Mouse (Mus musculus) erythroblast, embryonic 14.5 days (primary cell): Measurements from ENCODE around the gene Arhgap15. TPM values are rescaled to one million over a fixed set of nuclear protein-coding genes. Genes with fewer than 3 reads are reported as not detected.

Experiments
- H3K27me3 ChIP-seq: 2 replicates; pipeline ENCODE4 v1.6.1; 2012; ENCODE audit warnings: inconsistent platforms; ENCODE audit not compliant: control insufficient read depth
- H3K36me3 ChIP-seq: 2 replicates; pipeline ENCODE4 v1.6.1; 2012; ENCODE audit warnings: mild to moderate bottlenecking, inconsistent platforms; ENCODE audit not compliant: control insufficient read depth
- H3K4me1 ChIP-seq: 2 replicates; pipeline ENCODE4 v1.6.1; 2012; ENCODE audit warnings: inconsistent platforms; ENCODE audit not compliant: control insufficient read depth
- H3K4me3 ChIP-seq: replicated peaks from 2 replicates; pipeline ENCODE3; 2012; ENCODE audit warnings: moderate library complexity, mild to moderate bottlenecking, inconsistent platforms
- H3K9me3 ChIP-seq: 2 replicates; pipeline ENCODE4 v1.6.1; 2012; ENCODE audit warnings: low read length, inconsistent platforms, mixed read lengths; ENCODE audit not compliant: control insufficient read depth
- GATA1 ChIP-seq: IDR thresholded peaks from 2 replicates; pipeline ENCODE4 v1.6.1; 2012; ENCODE audit warnings: low read length, inconsistent platforms, mixed read lengths
- TAL1 ChIP-seq: IDR thresholded peaks from 3 replicates; pipeline ENCODE4 v1.6.1; 2012; ENCODE audit warnings: low read length, inconsistent platforms, mixed read lengths
- polyA plus RNA-seq: library from polyadenylated mRNA; stranded (reverse); fragments of >175 nt; gene quantifications from 2 replicates; pipeline ENCODE4 v1.2.3, GENCODE M21; 2012

The Arhgap15 gene
- polyA plus RNA-seq, 1 experiment = 0.02 TPM

- Histone ChIP-seq H3K4me1 (peaks cover 16% of the 10 kb centered on the region), H3K36me3 (no peaks in the 10 kb centered on the region), H3K27me3 (no peaks in the 10 kb centered on the region), H3K9me3 (no peaks in the 10 kb centered on the region), H3K4me3 (no peak overlapping the region)
- TF ChIP-seq TAL1 = no peak
- no peak for TF ChIP-seq GATA1
These were observed 560.5 kb downstream of the Arhgap15 start for GRCm38 (mm10) chr2:44309124-44309523.

DNA sequence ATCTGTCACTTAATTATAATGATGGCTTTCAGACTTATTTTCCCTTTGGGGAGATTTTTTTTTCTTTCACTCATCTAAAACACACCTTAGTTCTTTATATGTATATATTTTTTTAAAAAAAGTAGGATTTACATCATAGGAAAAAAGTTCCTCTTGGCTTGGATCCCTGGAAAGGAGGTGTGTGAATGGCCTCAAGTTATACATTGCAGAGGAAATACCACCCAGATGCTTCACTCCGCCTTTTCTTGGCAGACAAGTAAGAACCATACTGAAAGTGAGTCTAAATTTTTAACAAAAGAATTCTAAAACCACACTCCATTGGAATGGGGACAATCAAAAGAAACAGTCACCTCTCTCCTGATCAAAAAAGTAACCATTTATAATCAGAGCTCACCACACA lies 560.9 kb downstream of the Arhgap15 start:
- no peaks in the 10 kb centered on the region for H3K27me3 ChIP-seq
- no peaks in the 10 kb centered on the region for H3K36me3 ChIP-seq
- H3K4me3 ChIP-seq = no peak overlapping the region
- no peaks in the 10 kb centered on the region for H3K9me3 ChIP-seq
- H3K4me1 ChIP-seq = peaks cover 18% of the 10 kb centered on the region
- TF ChIP-seq TAL1 (no peak), GATA1 (no peak)

DNA sequence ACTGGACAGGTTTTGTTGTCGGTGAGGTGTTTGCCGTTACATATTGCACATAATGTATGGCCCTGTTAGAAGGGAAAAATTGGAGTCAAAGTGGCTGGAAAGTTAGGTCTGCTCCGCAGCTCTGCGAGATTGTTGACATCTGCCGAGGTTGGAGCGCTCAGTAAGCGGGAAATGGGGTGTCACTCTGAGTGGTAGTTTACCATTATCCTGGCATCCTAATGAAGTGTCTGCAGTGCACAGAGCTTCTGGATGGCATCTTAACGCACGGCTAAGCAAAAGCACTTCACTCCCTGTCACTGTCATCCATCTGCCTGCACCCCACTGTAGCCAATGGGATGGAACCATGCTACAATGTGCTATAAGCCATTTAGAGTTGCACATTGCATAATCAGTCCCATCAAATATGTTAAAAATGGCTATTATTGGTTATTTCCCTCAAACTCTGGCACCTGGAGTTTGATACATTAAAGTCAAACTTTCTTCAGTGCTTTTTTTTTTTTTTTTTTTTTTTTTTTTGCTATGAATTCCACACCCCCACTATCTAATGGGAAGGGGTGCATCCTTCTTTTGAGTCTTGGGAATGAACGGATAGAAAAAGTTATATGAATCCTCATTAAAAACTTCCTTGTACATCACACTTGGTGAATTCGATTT lies 561.6 kb downstream of the Arhgap15 start:
- H3K9me3 ChIP-seq = no peaks in the 10 kb centered on the region
- no peaks in the 10 kb centered on the region for H3K36me3 ChIP-seq
- H3K4me3 ChIP-seq = no peak overlapping the region
- no peaks in the 10 kb centered on the region for H3K27me3 ChIP-seq
- peaks cover 20% of the 10 kb centered on the region for H3K4me1 ChIP-seq
- no peak for TF ChIP-seq TAL1
- TF ChIP-seq GATA1 = no peak

DNA sequence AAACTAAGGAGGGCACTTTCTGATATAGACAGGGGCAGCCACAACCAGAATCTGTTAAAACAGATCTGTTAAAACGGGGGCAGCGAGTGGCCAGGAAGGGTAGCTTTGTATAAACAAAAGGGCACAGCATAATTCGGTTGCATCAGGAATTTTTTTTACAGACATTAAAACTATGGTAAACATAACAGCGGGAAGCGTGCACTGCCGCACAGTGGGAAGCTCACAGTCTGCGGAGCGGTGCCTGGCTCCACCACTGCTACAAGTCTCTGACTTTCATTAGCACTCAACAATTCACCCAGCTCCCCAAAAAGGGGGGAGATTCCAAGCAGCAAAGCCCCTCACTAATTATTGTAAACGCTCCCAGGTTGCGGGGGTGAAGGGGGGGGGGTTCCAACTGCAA lies 562.6 kb downstream of the Arhgap15 start:
- Histone ChIP-seq H3K4me1 (peaks cover 20% of the 10 kb centered on the region), H3K4me3 (no peak overlapping the region), H3K9me3 (no peaks in the 10 kb centered on the region), H3K27me3 (no peaks in the 10 kb centered on the region), H3K36me3 (no peaks in the 10 kb centered on the region)
- no peak for TF ChIP-seq GATA1
- no peak for TF ChIP-seq TAL1

DNA sequence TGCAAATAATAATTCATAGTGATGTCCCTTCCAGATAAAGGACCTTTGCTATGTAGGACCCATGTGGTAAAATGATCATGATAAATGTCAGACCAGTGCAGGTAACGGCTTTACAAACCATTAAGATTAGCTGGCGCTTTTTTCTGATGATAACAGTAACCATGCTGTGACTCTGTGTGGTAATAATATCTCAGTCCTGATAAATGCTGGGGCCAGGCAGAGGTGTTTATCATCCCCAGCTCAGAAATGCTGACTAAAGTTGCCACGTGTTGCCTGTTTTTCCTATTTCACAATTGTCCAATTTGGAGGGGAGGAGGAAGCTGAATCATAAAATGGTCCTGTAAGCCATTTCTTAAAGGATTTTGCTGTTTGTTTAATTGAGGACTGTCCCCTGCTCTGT lies 564.9 kb downstream of the Arhgap15 start:
- Histone ChIP-seq H3K4me3 (no peak overlapping the region), H3K4me1 (peaks cover 19% of the 10 kb centered on the region), H3K27me3 (no peaks in the 10 kb centered on the region), H3K9me3 (no peaks in the 10 kb centered on the region), H3K36me3 (no peaks in the 10 kb centered on the region)
- TF ChIP-seq TAL1 (no peak), GATA1 (no peak)

DNA sequence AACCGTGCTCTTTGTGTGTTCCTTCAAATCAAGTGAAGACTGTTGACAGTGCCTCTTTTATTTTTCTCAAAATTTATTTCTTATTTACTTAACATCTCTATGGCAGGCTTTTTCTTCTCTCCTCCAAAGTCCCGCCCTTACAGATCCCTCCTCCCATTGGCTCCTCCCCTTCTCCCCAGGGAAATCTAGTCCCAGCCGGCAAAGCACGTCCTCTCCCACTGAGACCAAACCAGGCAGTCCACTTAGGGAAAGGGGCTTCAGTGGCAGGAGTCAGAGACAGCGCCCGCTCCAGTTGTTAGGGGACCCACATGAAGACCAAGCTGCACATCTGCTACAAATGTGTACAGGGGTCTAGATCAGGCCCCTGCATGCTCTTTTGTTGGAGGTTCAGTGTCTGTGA lies 569.8 kb downstream of the Arhgap15 start:
- TF ChIP-seq TAL1 (no peak), GATA1 (no peak)
- Histone ChIP-seq H3K9me3 (no peaks in the 10 kb centered on the region), H3K4me1 (peaks cover 8% of the 10 kb centered on the region), H3K4me3 (no peak overlapping the region), H3K36me3 (no peaks in the 10 kb centered on the region), H3K27me3 (no peaks in the 10 kb centered on the region)

- Histone ChIP-seq H3K36me3 (no peaks in the 10 kb centered on the region), H3K27me3 (no peaks in the 10 kb centered on the region), H3K4me1 (peaks cover 2% of the 10 kb centered on the region), H3K4me3 (no peak overlapping the region), H3K9me3 (no peaks in the 10 kb centered on the region)
- TF ChIP-seq TAL1 (no peak), GATA1 (no peak)
These were observed 570.9 kb downstream of the Arhgap15 start for GRCm38 (mm10) chr2:44319479-44319878.

DNA sequence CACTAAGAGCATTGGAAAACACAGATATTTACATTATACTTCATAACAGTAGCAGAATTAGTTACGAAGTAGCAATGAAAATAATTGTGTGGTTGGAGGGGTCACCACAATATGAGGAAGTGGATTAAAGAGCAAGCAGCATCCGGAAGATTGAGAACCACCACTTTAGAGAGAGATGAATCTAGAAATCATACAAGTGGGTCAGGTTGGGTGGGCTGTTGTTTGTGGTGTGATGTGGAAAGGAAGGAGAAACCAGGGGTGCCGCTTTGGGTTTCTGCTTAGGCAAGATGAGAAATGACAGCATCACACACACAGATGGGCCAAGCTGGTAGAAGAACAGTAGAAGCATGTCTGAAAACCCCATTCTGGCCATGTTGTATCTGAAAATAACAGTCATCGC lies 575.2 kb downstream of the Arhgap15 start:
- no peaks in the 10 kb centered on the region for H3K36me3 ChIP-seq
- no peak overlapping the region for H3K4me3 ChIP-seq
- no peaks in the 10 kb centered on the region for H3K27me3 ChIP-seq
- TF ChIP-seq GATA1 (no peak), TAL1 (no peak)
- no peaks in the 10 kb centered on the region for H3K9me3 ChIP-seq
- H3K4me1 ChIP-seq = no peaks in the 10 kb centered on the region

DNA sequence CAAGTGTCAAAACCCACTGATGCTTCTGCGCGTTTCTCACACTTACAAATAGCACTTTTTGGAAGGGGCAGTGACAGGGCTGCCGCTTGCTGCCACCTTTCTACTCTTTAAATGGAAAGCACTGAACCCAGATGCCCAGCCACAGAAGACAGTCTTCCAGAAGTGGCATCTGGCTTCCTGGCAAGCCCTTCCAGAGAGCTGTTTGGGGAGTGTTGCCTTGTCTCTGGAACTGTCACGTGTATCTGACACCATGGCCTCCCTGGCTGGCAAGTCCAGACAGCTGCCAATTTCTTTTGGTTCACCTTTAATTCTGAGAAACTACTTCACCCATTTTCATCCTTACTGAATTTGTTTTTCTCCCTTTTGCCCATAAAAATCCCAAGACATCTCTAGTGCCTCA lies 584.7 kb downstream of the Arhgap15 start:
- no peaks in the 10 kb centered on the region for H3K27me3 ChIP-seq
- H3K9me3 ChIP-seq = no peaks in the 10 kb centered on the region
- no peaks in the 10 kb centered on the region for H3K36me3 ChIP-seq
- no peak overlapping the region for H3K4me3 ChIP-seq
- H3K4me1 ChIP-seq = no peaks in the 10 kb centered on the region
- TF ChIP-seq TAL1 (no peak), GATA1 (no peak)

GRCm38 (mm10) chr2:44334006-44334405 lies 585.4 kb downstream of the Arhgap15 start:
- Histone ChIP-seq H3K36me3 (no peaks in the 10 kb centered on the region), H3K4me1 (no peaks in the 10 kb centered on the region), H3K4me3 (no peak overlapping the region), H3K27me3 (no peaks in the 10 kb centered on the region), H3K9me3 (no peaks in the 10 kb centered on the region)
- no peak for TF ChIP-seq TAL1
- TF ChIP-seq GATA1 = no peak
